Mouse (Mus musculus) thymus, postnatal 25 days (tissue): ENCODE results near the gene Tmem145.

Source experiments
- DNase-seq: peaks from one replicate; pipeline ENCODE4 v3.0.0; 2022

Gene Tmem145

DNA sequence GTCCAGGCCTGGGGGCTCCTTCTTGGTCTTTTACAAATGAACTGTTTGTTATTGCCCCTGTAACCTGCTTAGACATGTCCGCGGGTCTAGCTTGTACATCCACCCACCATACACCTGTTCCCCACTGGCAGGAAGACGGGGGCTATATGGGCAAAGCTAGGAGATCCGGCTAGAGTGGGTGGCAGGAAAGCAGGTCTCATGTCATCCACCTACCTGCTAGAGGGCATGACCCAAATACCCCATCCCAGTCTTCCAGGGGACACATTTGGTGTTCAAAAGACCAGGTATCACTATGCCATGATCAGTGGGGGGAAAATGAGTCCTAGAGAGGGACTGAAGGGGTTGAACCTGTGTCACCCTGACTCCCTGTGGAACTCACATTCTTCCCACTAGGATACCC lies 28.5 kb upstream of the Tmem145 start:
- no peak for DNase-seq

DNA sequence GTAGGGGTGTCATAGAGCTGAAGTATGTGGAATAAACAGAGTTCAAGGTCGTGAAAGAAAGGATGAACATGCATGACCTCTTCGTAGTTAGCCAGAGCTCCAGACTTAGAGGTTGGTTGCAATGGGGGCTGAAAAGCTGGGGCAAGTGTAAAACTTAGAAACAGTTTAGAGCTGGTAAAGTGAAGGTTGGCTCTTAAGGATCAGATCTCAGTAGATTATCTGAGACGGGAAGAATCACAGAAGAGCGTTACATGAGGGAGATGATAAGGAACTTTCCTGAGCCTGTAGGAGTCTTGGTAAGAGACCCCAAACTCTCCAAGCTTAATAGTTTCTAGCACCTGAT lies 27.9 kb upstream of the Tmem145 start:
- DNase-seq, result no peak

DNA sequence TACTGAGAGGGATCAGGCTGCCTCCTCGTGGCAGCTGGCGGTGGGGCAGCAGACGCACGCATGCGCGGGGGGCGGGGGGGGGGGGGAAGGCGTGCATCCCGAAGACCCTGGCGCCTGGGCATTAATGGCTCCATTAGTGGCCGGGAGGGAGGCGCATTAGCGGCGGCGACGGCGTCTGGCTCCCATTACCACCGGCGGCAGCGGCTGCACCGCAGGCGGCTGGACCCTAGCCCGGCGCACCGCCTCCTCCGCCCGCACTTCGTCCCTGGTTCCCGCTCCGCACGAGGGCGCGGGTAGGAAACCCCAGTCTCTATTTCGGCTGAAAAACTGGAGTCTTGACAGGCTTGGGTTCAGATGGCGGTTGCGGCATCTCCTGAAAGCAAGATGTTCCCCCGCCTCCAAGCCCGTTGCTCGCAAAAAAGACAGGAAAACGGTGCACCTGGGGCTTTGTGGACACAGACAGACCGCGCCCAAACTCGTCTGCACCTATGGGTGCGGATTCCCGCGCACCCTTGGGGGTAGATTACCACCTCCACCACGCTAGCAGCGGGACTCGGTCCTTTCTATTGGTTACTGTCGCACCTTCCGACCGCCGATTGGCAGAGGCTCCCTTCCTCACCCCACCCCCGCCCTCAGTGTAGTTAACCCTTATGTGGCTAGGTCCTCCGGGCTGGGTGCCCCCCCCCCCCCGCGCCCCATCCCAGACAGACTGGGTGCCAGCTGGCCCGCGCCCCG lies 27.4 kb upstream of the Tmem145 start:
- peak; percentile 90 for DNase-seq

DNA sequence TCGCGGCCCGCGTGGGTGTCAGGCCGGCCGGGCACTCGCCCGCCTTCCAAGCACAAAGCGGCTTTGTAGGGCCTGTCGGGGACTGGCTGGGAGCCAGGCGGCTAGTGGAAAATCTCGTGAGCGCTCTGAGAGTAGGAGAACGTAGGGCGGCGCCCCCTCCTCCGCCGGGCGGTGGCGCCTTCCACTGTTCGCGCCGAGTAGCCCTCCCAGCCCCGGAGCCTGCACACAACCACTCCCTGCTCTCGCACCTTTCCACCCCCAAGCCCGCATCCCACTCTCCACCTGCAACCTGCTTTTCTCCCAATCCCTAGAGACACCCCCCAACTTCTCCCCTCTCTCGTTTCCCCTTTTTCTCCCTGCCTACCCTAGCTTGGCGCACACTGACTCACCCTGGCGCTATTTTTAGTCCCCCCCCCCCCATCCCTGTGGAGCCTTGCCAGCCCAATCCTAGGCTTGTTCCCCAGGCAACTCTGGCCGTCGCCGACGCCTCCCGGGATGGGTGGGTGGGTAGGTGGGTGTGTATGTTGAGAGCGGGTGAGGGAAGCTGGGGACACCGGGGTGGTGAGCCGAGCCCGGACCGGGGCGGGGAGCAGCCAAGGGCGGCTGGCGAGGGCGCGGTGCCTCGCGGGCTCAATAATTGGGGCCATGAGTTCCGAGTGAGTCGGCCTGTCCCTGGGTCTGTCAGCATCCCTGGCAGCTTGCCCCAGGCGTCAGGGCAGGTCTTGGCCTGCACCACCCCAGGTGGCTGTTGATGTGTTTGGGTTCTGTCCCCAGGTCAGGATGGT lies 26.6 kb upstream of the Tmem145 start:
- peak; percentile 89 for DNase-seq

DNA sequence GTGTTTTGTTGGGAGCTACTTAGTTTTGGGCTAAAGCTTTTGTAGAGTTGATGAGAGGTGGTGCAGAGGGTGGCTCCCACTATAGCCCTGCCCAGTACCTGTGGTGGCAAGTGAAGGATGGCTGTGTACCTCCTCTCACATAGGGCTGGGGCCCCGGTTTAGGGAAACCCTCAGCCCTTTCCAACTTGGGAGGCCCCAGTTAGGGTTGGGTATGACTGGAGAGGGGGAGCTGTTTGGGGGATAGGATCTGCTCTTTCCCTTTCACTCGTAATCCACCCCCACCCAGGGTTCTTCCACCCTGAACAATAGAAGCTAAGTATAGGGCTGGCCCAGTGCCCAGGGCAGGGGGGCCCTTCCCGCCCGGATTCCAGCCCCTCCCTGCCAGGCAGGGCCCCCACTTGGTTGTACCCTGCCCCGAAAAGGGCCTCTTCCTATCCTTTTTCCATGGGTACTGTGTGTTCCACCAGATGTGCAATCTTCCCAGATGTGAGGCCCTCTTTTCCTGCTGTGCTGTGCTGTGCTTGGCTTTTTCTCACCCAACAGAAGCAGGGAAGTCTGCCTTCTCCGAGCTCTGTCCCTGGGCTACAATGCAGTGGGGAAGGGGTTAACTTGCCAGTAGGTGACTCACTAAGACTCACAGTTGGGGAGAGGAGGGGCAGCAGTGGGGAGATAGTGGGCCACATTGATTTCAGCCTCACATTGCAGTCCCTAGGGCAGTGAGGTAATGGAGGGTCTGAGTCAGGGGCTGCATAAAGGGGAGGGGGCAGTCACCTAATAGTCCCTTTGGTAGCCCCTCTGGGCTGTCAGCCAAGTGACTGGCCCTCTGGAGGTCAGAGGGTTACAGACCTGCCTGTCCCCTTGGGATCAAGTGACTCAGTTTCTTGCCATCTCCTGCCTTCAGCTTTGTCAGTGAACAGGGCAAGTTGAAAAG lies 25.8 kb upstream of the Tmem145 start:
- no peak for DNase-seq

DNA sequence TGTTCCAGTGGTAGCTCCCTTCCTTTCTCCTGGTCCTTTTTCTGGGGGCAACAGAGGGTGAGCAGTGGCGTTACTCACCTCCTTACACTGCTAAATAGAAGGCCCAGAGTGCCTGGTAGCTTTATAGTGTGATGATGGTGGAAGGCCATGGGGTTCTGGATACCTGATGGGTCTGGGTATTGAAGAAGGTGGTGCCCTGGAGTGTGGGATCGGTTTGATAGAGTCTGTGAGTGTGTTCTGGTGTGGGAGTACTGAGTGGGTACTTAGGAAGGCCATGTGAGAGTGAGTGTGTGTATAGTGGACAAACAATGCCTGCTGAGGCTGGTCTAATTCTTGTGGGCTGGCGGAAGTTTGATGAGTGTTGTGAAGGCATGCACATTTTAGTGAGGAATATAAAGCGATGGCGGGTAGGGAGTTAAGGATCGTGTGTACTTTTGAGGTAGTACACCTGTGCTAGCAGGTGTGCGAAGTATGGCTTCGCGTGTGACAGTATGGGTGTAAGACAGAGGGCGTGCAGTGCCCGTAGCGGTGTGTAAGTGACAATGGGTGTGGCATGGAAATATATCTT lies 24.7 kb upstream of the Tmem145 start:
- no peak for DNase-seq

DNA sequence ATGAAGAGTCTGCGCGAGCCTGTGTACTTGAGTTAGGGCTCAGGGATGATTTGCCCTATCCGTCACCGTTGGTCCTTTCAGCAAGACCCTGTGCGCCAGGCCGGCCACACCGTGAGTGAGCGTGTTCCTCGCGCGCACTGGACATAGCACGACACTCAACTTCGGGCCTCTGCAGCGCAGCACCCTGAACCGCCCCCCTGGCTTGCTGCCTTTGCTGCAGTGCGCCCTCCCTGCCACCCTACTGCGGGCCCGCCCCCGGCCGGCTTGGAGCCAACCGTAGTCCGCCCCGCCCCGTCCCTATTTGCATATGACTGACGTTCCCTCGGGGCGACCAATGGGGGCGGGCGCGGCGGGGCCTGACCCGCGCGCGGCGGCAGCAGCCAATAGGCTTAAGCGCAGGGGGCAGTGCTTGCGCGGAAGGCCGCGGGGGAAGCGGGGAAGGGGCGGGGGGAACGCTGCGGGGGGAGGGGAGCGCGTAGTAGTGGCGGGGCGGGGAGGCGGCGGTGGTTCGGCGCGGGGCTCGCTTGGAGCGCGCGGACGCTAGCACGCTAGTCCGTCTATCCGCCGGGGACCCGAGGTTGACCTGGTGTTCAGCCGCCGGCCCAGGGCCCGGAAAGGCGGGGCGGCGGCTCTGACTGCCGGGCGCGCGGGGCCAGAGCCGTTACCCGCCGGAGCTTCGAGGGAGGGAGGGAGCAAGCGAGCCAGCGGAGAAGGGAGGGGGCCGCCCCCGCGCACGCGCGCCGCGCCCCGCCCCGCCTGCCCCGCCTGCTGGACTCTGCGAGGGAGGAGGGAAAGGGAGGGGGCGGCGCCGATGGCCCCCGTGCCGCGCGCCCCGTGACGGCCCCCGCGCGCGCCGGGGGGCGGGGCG lies 23.9 kb upstream of the Tmem145 start:
- peak; percentile 98 for DNase-seq

DNA sequence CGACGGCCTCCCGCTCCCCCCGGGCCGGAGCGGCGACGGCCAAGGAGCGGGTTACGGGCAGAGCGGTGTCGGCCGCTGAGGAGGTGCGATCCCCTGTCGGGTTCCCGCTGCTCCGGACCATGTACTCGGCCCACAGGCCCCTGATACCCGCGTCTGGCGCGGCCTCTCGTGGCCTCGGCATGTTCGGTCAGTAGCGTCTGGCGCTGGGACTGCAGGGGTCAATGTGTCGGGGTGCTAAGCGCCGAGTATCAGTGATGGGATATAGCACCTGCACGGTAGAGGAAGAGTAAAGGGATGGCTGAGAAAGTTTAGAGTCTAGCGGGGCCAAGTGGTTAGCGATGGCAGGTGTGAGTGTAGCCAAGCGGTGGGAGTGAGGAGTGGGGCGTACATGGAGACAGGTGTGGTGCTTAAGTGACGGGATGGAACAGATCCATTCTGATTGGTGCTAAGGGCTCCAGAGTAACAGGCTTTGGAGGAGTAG lies 23.1 kb upstream of the Tmem145 start:
- DNase-seq, result peak; percentile 51

DNA sequence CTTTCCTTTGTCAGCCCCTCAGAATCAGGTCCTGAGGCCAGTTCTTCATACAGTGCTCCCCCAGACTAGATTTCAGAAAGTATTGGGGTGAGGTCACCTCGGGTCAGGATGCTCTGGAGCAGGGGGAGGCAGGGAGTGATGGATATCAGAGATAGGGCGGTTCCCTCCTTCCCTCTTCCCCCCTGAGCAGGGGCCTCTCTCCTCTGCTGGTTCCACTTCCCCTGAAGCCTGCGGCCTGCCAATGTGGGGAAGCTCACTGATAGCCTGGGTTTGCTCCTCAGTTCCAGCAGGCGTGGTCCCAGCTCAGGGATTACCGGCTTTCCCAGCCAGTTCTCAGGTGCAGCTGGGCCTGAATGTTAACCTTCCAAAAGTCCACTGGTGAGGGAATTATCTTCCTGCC lies 22.3 kb upstream of the Tmem145 start:
- no peak for DNase-seq

DNA sequence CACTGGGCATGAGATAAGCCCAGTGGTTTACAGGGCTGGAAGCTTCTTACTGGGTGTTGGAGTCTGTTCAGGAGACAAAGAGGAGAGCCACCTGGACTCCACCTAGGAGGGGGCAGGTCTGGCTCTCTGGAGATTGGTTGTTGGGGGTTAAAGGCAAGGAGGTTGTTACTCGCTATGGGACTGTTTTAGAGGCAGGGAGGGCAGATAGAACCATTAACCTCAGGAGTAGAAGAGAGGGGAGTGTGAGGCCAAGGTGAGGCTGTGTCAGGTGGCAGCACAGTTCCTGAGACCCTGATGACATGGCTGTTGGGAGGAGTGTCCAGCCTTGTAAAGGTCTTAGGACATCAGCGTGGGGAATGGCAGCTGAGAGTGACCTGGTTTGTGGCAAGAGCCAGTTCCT lies 21.7 kb upstream of the Tmem145 start:
- no peak for DNase-seq

DNA sequence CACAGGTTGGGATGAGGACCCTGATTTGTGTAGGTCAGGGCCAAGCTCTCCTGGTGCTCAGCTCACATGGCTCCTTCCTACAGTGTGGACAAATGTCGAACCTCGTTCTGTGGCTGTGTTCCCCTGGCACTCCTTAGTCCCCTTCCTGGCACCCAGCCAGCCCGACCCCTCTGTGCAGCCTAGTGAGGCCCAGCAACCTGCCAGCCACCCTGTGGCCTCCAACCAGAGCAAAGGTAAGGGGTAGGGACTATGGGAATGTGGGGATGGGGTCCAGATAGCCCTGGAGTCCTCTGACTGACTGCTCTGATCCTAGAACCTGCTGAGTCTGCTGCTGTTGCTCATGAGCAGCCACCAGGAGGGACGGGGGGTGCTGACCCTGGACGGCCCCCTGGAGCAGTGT lies 21.1 kb upstream of the Tmem145 start:
- DNase-seq, result no peak

DNA sequence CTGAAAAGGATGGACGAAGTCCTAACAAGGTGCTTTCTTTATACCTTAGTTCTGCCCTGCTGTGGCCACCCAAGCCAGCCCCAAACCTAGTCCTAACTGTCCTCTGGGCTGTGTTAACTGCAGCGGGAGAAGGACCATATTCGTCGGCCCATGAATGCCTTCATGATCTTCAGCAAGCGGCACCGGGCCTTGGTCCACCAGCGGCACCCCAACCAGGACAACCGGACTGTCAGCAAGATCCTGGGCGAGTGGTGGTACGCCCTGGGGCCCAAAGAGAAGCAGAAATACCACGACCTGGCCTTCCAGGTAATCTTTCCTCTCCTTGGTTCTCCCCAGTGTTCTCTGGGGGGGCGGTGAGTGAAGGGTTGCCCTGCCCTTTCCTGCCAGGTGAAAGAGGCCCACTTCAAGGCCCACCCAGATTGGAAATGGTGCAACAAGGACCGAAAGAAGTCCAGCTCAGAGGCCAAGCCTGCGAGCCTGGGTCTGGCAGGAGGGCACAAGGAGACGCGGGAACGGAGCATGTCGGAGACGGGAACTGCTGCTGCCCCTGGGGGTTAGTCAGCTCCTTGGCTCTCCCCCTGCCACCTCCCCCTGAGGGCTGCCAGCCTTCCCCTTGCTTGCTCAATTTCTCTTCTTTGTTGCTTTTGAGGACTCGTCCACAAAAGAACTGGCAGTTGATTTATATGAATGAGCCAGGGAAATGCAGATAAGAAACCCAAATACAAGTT lies 20.2 kb upstream of the Tmem145 start:
- no peak for DNase-seq

DNA sequence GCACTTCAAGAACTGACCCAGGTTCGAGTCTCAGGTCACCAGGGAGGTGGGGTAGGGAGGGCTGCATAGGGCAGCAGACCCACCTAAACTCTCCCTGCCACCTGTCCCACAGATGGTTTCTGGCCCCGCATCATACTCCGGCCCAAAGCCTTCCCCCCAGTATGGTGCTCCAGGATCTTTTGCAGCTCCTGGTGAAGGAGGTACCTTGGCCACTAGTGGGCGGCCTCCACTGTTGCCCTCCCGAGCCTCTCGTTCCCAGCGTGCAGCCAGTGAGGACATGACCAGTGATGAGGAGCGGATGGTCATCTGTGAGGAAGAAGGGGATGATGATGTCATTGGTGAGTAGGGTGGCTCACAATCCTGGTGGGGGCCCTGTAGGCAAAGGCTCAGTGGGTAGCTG lies 18.9 kb upstream of the Tmem145 start:
- no peak for DNase-seq

DNA sequence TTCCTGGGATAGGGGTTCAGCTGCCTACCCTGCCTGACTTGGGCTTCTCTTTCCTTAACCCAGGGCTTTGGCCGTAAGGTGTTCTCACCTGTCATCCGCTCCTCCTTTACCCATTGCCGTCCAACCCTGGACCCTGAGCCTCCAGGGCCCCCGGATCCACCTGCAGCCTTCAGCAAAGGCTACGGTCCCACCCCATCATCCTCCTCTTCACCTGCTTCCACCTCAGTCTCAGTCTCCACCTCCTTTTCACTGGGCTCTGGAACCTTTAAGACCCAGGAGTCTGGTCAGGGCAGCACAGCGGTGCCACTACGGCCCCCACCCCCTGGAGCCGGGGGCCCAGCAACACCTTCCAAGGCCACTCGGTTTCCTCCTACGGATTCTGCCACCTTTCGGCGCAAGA lies 17.9 kb upstream of the Tmem145 start:
- no peak for DNase-seq

DNA sequence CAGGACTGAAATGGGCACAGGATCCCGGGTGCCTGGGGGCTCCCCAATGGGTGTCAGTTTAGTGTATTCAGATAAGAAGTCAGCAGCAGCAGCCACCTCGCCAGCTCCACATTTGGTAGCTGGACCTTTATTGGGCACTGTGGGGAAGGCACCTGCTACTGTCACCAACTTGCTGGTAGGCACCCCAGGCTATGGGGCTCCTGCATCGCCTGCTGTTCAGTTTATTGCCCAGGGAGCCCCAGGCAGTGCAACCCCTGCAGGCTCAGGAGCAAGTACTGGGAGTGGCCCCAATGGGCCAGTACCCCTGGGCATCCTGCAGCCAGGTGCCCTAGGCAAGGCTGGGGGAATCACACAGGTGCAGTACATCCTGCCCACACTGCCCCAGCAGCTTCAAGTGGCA lies 17.2 kb upstream of the Tmem145 start:
- no peak for DNase-seq

DNA sequence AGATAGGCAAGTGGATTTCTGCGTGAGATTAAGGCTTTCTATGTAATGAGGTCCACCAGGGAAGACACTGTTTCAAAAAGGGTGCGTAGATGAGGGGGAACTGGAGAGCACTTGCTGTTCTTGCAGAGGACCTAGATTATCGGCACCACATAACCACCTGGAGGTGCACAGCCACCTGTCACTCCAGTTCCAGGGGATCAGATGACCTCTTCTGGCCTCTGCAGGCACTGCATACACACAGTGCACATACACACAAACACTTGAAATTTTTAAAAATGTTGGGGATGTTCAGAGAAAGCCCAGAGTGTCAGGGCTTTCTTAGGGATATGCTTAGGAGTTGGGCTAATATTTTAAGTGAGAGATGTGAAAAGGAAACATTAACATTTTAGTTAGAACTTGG lies 16.0 kb upstream of the Tmem145 start:
- no peak for DNase-seq

DNA sequence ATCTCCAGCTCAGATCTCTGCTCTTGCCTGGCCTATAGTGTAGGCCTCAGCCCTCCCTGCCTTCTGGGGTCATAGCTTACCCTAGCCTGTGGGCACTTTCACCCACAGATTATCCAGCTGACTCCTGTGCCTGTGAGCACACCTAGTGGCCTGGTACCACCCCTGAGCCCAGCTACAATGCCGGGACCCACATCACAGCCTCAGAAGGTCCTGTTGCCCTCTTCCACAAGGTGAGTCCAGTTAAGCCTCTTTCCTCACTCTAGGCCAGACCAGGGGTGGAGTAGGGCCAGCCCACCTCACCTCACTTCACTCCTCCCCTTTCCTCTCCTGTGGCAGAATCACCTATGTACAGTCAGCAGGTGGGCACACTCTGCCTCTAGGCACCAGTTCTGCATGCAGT lies 15.4 kb upstream of the Tmem145 start:
- no peak for DNase-seq

DNA sequence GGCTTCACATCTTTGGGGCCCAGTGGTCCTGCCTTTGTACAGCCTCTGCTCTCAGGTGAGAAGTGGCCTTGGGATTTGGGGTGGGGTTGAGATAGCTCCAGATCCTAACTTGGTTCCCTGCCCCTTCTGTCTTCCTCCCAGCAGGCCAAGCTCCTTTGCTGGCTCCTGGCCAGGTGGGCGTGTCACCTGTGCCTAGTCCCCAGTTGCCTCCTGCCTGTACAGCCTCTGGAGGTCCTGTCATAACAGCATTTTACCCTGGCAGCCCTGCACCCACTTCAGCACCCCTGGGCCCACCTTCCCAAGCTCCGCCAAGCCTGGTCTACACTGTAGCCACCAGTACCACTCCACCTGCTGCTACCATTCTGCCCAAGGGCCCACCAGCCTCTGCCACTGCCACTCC lies 15.0 kb upstream of the Tmem145 start:
- no peak for DNase-seq

DNA sequence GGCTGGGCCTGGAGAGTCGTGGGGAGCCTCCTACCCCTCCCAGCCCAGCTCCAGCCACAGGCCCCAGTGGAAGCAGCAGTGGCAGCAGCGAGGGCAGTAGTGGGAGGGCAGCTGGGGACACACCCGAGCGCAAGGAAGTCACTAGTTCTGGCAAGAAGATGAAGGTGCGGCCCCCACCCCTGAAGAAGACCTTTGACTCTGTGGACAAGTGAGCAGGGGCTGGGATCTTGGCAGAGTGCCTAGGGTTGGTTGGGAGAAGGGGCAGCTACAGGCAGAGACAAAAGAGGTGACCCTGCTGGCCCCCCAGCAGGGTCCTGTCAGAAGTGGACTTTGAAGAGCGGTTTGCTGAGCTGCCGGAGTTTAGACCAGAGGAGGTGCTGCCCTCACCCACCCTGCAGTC lies 13.8 kb upstream of the Tmem145 start:
- no peak for DNase-seq

DNA sequence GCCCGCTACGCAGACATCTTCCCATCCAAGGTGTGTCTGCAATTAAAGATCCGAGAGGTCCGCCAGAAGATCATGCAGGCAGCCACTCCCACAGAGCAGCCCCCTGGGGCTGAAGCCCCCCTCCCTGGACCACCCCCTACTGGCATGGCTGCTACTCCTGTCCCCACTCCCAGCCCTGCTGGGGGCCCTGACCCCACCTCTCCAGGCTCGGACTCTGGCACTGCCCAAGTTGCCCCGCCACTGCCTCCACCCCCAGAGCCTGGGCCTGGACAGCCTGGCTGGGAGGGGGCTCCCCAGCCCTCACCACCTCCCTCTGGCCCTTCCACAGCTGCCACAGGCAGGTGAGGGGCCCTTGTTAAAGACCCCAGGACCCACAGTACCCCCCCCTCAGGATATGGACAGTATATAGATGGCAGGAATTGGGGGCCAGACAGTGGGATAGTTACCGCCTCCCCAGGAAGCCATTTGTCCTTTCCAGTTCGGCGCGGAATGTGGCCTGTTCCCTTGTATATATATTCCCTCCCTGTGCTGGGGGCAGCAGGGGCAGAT lies 12.6 kb upstream of the Tmem145 start:
- DNase-seq, result no peak

DNA sequence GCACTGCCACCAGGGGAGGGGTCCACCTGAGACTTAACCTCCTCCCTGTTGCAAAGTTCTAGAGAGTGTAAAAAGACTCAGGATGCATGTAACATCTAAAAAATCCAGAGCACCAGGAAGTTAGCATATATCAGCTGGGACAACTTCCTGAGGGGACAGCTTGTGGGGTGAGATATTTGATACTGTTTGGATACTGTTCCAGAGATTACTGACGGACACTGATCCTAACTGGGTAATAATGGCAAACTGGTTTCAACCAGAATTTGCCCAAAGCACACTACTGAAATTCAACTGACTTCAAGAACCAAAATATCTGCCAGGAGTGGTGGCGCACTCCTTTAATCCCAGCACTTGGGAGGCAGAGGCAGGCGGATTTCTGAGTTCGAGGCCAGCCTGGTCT lies 11.4 kb upstream of the Tmem145 start:
- DNase-seq, result no peak
